Mouse (Mus musculus): ENCODE measurements around the gene Hnrnpk.
"Not testable (repeated sequence)": the region's sequence is repeated elsewhere in the genome, so short reads cannot be mapped to it uniquely, and the experiment has no call there.

- not testable (repeated sequence) for TF ChIP-seq CTCF (IDR thresholded peaks at IDR 0.05); EP300 (IDR thresholded peaks at IDR 0.05; ENCODE audit: insufficient read depth, low read depth, low read length); POLR2A (IDR thresholded peaks at IDR 0.05; ENCODE audit: insufficient read depth, low read depth, low read length)
Measured at GRCm38 (mm10) chr13:58365179-58365578, 38.0 kb downstream of the Hnrnpk start.
